Mouse (Mus musculus) stomach, embryonic 14.5 days (tissue): Measurements from ENCODE around the gene Atf7ip2. TPM values are rescaled to one million over a fixed set of nuclear protein-coding genes. Genes with fewer than 3 reads are reported as not detected.

Source experiments
- ATAC-seq: fragments of 200-750 bp; cut with Nextera tagmentation; 2 replicates; pipeline ENCODE4 v1.8.0; 2017; ENCODE audit warnings: low read depth, moderate TSS enrichment; ENCODE audit not compliant: insufficient number of reproducible peaks, insufficient read depth, low FRiP score
- H3K27ac ChIP-seq: fragments of 300-500 bp; sonication (generic); 2 replicates; pipeline ENCODE4 v1.5.1; 2014; ENCODE audit warnings: mild to moderate bottlenecking, low read length, moderate library complexity, mixed read lengths
- H3K27me3 ChIP-seq: fragments of 300-500 bp; sonication (generic); 2 replicates; pipeline ENCODE4 v1.6.1; 2014; ENCODE audit warnings: low read length, control low read depth, mixed read lengths; ENCODE audit not compliant: control insufficient read depth, insufficient read depth
- H3K36me3 ChIP-seq: fragments of 300-500 bp; sonication (generic); 2 replicates; pipeline ENCODE4 v1.6.1; 2014; ENCODE audit warnings: mild to moderate bottlenecking, control low read depth, low read length, moderate library complexity, mixed read lengths; ENCODE audit not compliant: control insufficient read depth, insufficient read depth
- H3K4me1 ChIP-seq: fragments of 300-500 bp; sonication (generic); 2 replicates; pipeline ENCODE4 v1.6.1; 2014; ENCODE audit warnings: low read length, control low read depth, mixed read lengths; ENCODE audit not compliant: control insufficient read depth, insufficient read depth
- H3K4me2 ChIP-seq: fragments of 300-500 bp; sonication (generic); replicated peaks from 2 replicates; pipeline ENCODE4 v1.6.1; 2014; ENCODE audit warnings: low read depth, low read length, control low read depth
- H3K4me3 ChIP-seq: fragments of 300-500 bp; sonication (generic); 2 replicates; pipeline ENCODE4 v1.5.1; 2014; ENCODE audit warnings: low read depth, low read length, control low read depth
- H3K9ac ChIP-seq: fragments of 300-500 bp; sonication (generic); replicated peaks from 2 replicates; pipeline ENCODE4 v1.6.1; 2014; ENCODE audit warnings: low read depth, mild to moderate bottlenecking, control low read depth, low read length, moderate library complexity, mixed read lengths
- H3K9me3 ChIP-seq: fragments of 300-500 bp; sonication (generic); 2 replicates; pipeline ENCODE4 v1.6.1; 2016; ENCODE audit warnings: low read depth, low read length, control low read depth; ENCODE audit not compliant: control insufficient read depth
- WGBS: fragments of 180-500 bp; shearing (Covaris S2); extraction: QIAGEN DNeasy Blood & Tissue Kit; methylation state at CpG from one replicate; pipeline ENCODE4 v1.1.7; 2014; 5-methylcytosine and 5-hydroxymethylcytosine counted together
- polyA plus RNA-seq: library from polyadenylated mRNA; unstranded; fragments of >200 nt; fragmentation: Nextera tagmentation; extraction: Ambion mirVana; gene quantifications from 2 replicates; pipeline ENCODE4 v1.2.1, GENCODE M21; 2014

Gene Atf7ip2
- polyA plus RNA-seq, 1 experiment from 2014 or later = 1.0 TPM

- H3K9me3 ChIP-seq = no peaks in the 10 kb centered on the region
- no peak for ATAC-seq
- no peaks in the 10 kb centered on the region for H3K27me3 ChIP-seq
- no peaks in the 10 kb centered on the region; the same call in none of the 2 replicates for H3K36me3 ChIP-seq
- H3K27ac ChIP-seq = no peak overlapping the region
- 50% methylated on average over 12 of the region's 12 CpGs for WGBS
- no peaks in the 10 kb centered on the region for H3K4me1 ChIP-seq
- H3K4me3 ChIP-seq = no peak overlapping the region
- H3K4me2 ChIP-seq = no peak overlapping the region
- H3K9ac ChIP-seq = no peak overlapping the region
These were observed 87.9 kb downstream of the Atf7ip2 start for GRCm38 (mm10) chr16:10280286-10280951.

- ATAC-seq = no peak
- 82% methylated on average over 3 of the region's 3 CpGs for WGBS
- Histone ChIP-seq H3K4me2 (no peak overlapping the region), H3K9ac (no peak overlapping the region), H3K27ac (no peak overlapping the region), H3K27me3 (no peaks in the 10 kb centered on the region), H3K9me3 (no peaks in the 10 kb centered on the region), H3K4me1 (0 out of 2 replicates have a peak, but pooled peaks cover 6% of the 10 kb centered on the region), H3K36me3 (no peaks in the 10 kb centered on the region; the same call in none of the 2 replicates), H3K4me3 (no peak overlapping the region)
These were observed 89.4 kb downstream of the Atf7ip2 start for GRCm38 (mm10) chr16:10281890-10282289.

GRCm38 (mm10) chr16:10286513-10287268 is 94.2 kb downstream of the Atf7ip2 start:
- Histone ChIP-seq H3K36me3 (no peaks in the 10 kb centered on the region; the same call in none of the 2 replicates), H3K4me2 (no peak overlapping the region), H3K27me3 (no peaks in the 10 kb centered on the region), H3K9me3 (no peaks in the 10 kb centered on the region), H3K9ac (no peak overlapping the region), H3K4me1 (0 out of 2 replicates have a peak, but pooled peaks cover 6% of the 10 kb centered on the region), H3K27ac (no peak overlapping the region), H3K4me3 (no peak overlapping the region)
- no peak for ATAC-seq
- WGBS = 71% methylated on average over 9 of the region's 9 CpGs

- H3K27me3 ChIP-seq = no peaks in the 10 kb centered on the region
- no peak for ATAC-seq
- H3K36me3 ChIP-seq = no peaks in the 10 kb centered on the region; the same call in none of the 2 replicates
- H3K4me3 ChIP-seq = no peak overlapping the region
- H3K4me1 ChIP-seq = 0 out of 2 replicates have a peak, but pooled peaks cover 6% of the 10 kb centered on the region
- no peak overlapping the region for H3K4me2 ChIP-seq
- H3K9me3 ChIP-seq = no peaks in the 10 kb centered on the region
- H3K27ac ChIP-seq = no peak overlapping the region
- H3K9ac ChIP-seq = no peak overlapping the region
- 86% methylated on average over 6 of the region's 6 CpGs for WGBS
These were observed 95.6 kb downstream of the Atf7ip2 start for GRCm38 (mm10) chr16:10288115-10288514.

GRCm38 (mm10) chr16:10297696-10298644 is 105.5 kb downstream of the Atf7ip2 start:
- H3K4me3 ChIP-seq = no peak overlapping the region

GRCm38 (mm10) chr16:10299637-10300036 is 107.1 kb downstream of the Atf7ip2 start:
- H3K27ac ChIP-seq = no peak overlapping the region
- no peaks in the 10 kb centered on the region for H3K36me3 ChIP-seq
- H3K4me3 ChIP-seq = no peak overlapping the region
- no peaks in the 10 kb centered on the region for H3K9me3 ChIP-seq
- H3K4me1 ChIP-seq = 0 out of 2 replicates have a peak, but pooled peaks cover 7% of the 10 kb centered on the region
- peak; percentile 76 for ATAC-seq
- whole genome bisulfite sequencing = 16% methylated on average over 8 of the region's 8 CpGs
- no peak overlapping the region for H3K9ac ChIP-seq
- no peak overlapping the region; the same call in 1 of the 2 replicates for H3K4me2 ChIP-seq
- H3K27me3 ChIP-seq = no peaks in the 10 kb centered on the region

More at GRCm38 (mm10) chr16:10297696-10298644, 105.5 kb downstream of the Atf7ip2 start:
- Histone ChIP-seq H3K4me2 (no peak overlapping the region), H3K9ac (no peak overlapping the region), H3K27ac (no peak overlapping the region), H3K4me1 (0 out of 2 replicates have a peak, but pooled peaks cover 7% of the 10 kb centered on the region), H3K36me3 (no peaks in the 10 kb centered on the region), H3K9me3 (no peaks in the 10 kb centered on the region), H3K27me3 (no peaks in the 10 kb centered on the region)
- WGBS = 90% methylated on average over 10 of the region's 10 CpGs
- ATAC-seq = no peak

GRCm38 (mm10) chr16:10300231-10301186 is 108.0 kb downstream of the Atf7ip2 start:
- Histone ChIP-seq H3K27me3 (no peaks in the 10 kb centered on the region), H3K4me1 (0 out of 2 replicates have a peak, but pooled peaks cover 7% of the 10 kb centered on the region), H3K36me3 (no peaks in the 10 kb centered on the region), H3K27ac (no peak overlapping the region), H3K4me3 (no peak overlapping the region), H3K9me3 (no peaks in the 10 kb centered on the region), H3K9ac (no peak overlapping the region), H3K4me2 (no peak overlapping the region)
- ATAC-seq = no peak
- 44% methylated on average over 3 of the region's 3 CpGs for WGBS
